Mouse (Mus musculus): ENCODE data around the gene Med12l. TPM values are rescaled to one million over a fixed set of nuclear protein-coding genes. Genes with fewer than 3 reads are reported as not detected.

The Med12l gene
- total RNA-seq, 2 experiments from 2014 or later, result 0.27 to 0.45 TPM

DNA sequence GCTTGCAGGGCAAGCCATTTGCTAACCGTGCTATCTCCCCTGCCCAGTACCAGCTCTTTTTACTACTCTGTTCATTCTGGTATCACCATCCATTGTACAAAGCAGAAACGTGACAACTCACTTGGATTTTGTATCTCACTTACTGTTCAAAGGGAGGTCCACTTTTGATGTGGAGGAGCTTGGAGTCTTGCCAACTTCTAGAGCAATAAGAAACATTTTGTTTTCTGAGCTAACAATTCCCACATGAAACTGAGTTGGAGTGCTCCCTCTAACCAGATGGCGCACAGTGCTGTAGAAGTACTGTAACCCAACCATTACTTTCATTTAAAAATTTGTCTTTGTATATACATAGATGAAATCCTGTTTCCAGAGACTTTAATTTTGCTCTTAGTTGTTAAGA is 225.3 kb downstream of the Med12l start:
- no peak for DNase-seq (ENCODE audit: low spot score)

DNA sequence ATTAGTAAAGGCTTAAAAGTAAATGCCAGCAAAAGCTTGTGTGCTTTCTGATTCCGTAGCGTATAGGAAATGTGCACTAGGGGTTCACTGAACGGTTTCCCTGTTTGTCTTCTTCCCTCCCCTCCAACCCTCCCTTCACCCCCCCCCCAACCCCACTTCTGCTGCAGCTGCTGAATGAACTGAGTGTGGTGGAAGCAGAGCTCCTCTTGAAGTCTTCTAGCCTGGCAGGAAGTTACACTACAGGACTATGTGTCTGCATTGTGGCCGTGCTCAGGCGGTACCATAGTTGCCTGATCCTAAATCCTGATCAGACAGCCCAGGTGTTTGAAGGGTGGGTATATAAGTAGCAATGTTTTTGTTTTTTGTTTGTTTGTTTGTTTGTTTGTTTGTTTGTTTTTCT is 229.3 kb downstream of the Med12l start:
- no peak for DNase-seq (ENCODE audit: low spot score)

DNA sequence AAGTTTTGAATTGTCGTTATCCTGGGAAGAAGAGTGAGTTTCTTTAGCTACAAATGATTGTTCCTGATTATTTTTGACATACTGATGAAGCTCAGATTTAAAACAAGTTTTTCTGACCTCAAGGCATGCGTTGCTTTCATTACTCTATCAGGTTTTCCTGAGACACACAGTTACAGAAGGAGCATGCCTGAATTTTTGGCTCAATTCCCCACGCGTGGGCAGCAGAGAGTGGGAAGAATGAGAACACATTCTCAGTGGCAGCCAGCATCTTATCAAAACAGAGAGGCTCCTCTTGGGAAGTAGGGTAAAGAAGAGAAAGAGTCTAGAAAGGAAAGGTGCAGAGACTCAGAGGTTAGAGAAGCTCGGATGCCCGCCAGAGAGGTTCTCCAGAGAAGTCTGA is 237.8 kb downstream of the Med12l start:
- no peak for DNase-seq (ENCODE audit: low spot score)

DNA sequence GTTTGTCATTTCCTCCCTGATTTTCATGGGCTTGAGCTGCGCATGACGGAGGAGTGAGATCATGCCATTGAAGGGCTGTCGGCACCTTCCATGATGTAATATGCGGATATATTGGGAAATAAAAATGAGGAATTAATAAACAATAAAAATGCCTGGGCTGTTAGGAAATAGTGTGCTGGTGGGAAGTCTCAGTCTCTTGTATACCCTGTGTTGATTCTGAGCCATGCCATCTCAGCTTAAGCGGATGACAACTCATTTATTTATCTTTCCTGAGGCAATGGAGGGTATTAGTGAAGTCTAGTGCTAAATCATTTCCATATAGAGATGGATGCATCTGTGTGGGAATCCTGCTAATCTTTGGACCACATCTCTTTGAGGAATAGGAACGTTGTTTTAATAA is 242.4 kb downstream of the Med12l start:
- DNase-seq (ENCODE audit: low spot score), result no peak

DNA sequence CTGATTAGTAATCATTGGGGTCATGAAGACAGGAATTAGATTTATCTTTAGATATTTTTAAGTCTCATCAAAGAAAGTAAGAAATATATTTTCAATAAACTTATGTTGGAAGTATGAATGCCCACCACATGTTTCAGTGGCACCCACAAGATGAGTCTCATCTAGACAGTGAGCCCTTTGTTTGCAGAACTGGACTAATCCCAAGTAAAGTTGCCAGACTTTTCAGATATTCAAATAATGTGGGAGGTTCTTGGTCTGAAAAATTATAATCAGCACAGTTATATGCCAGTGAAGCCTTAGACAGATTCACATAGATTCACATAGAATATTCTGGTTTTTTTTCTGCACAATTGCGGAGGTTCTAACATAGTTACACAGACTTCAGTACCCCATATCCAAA is 244.8 kb downstream of the Med12l start:
- DNase-seq (ENCODE audit: low spot score), result no peak

DNA sequence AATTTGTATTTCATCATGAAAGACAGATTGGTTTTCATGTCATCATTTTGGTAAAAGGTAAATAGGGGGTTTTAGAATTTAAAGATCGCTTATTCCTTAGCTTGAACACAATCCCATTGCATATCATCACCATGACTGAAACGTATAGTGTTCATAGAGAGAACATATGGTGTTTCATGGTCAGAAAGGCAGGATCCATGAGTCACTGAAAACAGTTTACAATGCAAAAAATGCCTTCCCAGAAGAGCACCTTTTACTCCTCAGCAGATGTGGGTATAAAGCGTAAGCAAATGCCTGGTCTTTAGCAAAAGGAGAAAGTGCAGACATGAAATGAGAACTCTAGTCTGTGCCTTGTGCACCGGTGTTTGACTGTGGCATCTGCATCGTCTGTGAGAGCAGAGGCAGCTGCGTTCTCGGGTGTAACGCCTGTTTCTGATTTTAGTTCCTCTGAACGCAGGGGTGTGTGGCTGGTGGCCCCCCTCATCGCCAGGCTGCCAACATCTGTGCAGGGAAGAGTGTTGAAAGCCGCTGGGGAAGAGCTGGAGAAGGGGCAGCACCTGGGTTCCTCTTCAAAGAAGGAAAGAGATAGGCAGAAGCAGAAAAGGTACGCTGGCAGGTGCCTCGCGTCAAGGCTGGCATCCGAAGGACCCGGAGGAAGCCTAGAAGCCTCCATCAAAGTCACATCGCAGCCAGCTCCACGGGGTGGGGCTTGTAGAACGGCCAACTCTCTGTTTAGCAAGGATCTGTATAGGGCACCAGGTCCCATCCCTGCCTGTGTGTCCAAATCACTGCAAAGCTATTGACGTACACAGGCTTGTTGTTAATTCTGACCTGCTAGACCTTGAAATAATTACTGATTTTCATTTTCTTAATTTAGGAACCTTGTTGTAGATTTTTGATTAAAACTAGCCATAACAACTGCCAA is 252.4 kb downstream of the Med12l start:
- no peak for DNase-seq (ENCODE audit: low spot score)

DNA sequence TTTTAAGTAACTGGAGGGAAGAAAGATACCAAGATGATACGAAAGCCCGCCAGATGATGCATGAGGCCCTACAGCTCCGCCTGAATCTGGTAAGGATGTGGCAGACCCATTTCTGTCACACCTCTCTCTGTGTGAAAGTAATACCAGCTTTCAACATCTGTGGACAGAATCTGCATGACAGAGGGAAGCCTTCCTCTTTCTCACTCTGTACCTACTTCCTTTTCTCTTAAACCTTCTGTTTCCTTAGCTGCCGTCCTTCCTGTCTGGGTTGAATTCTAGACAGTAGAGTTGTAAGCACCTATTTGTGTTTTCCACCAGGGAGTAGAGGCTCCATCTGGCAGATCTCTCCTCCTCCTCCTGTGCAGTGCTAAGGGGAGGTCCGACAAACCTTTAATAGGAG is 255.1 kb downstream of the Med12l start:
- DNase-seq (ENCODE audit: low spot score), result no peak

DNA sequence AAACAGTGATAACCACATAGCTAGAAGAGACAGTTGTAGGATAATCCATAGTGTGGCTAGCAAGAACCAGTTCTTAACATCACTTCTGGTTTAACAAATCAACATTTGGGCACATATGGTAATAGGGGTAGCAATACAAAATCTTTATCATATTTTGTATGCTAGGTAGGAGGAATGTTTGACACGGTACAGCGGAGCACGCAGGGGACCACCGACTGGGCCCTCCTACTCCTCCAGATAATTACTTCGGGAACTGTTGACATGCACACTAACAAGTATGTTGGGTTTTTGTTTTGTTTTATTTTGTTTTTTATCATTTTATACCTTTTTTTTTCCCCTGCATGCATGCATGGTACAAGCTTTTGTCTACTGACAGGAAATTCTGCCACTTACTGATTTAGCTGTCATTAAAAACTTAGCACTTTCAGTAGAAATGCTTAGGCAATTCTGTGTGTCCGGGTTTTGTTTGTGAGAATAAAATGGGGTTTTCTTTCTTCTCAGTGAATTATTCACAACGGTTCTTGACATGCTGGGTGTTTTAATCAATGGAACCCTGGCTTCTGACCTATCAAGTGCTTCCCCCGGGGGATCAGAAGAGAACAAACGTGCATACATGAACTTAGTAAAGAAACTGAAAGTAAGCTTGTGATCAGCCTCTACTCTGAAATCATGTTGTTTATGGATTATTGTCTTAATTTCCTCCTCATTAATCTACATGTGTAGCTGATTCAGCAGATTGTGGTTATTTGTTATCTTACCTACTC is 256.3 kb downstream of the Med12l start:
- no peak for DNase-seq (ENCODE audit: low spot score)

DNA sequence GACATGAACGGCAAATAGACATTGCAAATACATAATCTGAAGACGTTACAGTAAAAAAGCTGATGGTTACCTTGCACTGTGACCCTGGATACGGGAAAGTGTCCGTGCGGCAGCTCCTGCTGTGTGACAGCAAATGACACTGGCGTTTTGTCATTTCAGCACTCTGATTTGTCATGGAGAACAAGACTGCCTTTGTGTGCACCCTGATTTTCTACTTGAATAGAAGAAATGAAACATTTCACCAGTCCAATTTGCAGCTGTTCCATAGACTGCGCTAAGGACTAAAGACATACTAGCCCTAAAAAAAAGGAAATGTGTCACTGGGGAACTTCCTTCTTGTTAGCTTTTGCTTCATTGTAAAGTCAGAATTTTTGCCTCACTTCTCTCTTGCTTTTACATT is 257.1 kb downstream of the Med12l start, which contains the start of gene P2ry12:
Gene P2ry12, minus strand, starts transcription at position 168 of the 400 bp plus-strand sequence.
- DNase-seq (ENCODE audit: low spot score), result no peak

DNA sequence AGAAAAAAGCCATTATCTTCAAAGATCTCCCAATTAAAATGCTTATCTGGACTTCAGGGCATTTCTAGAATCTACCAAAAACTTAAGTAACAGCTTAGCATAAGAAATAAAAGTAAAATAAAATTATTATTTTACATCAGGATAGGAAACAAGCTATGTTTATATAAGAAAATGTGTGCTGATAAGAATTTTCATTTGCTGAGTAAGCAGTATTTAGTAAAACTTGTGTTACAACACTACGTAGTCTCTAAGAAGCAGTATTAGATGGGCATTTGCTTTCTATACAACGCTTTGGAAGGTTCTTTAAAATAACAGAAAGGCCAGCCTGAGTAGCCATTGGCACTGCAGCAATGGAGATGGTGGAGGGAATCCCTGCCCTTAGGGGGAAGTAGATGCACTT is 257.8 kb downstream of the Med12l start:
- no peak for DNase-seq (ENCODE audit: low spot score)

DNA sequence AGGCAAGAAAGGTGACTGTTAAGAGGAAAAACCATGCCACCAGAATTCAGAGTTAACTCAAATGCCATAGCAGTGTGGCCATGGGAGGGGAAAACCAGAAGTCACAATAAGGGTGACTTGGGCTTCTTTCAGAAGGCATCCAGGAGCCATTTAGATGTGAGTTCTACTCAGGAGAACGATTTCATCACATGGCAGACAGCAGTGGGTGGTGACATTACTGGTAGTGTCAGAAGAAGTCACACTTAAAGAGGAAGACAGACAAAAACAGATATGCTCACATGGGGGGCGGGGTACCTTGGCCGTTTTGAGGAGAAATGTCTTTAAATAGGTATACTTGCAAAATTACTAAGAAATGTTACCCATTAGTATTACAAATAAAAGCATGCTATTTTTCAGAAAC is 258.4 kb downstream of the Med12l start:
- no peak for DNase-seq (ENCODE audit: low spot score)

DNA sequence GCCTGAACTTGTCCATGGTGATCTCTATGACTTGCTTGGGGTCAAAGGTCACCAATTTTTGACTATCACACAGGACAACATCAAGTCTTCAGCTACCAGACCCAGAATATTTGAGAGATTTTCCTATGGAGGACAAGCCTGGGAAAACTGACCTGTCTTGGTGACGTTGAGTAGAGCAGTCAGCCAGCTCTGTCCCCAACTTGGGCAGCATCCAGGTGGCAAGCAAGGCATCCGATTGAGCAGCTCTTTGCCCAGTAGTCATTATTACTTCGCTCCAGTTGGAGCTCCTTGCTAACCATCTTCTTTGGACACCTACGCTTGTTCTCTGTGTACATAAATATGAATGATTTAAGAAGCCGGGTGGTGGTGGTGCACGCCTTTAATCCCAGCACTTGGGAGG is 265.2 kb downstream of the Med12l start:
- no peak for DNase-seq (ENCODE audit: low spot score)

DNA sequence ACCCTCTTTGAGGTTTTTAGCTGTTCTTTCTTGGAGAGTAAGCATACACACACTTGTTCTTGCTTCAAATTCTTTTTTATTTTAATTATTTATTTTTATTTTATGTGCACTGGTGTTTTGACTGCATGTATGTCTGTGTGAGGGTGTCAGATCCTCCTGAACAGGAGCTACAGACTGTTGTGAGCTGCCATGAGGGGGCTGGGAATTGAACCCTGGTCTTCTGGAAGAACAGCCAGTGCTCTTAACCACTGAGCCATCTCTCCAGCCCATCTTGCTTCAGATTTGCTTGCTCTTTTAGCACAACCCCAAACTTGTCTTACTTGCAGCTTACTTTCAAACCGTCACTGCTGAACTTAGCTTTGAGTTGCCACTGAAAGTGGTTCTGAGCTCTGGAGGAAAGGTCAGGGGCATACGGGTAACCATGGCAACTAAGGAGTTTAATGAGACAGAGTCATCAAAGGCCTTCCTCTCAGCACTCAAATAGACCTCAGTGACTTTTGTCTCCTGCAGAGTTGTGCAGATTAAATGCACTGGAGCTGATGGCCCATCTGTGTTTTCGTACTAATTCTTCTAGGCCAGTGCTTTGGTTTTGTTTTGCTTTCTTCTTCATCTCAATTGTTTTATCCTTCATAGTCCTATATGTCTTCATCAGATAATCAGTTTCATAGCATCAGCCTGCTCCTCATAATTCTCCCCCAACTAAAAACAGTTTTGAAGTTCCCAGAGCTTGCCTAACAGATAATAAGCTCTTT is 272.1 kb downstream of the Med12l start:
- DNase-seq (ENCODE audit: low spot score), result no peak

DNA sequence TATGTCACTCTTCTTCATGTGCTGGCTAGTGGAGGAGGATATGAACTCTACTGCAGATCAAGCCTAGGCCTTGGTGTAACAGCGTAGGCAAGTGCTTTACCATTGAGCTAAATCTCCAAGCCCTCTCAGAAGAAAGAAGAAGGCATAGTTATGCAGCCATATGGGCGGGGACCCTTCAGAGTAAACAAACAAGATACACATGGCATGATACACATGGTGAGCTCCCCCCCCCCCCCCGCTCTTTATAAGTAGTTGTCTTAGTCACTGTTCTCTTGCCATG is 272.6 kb downstream of the Med12l start:
- no peak for DNase-seq (ENCODE audit: low spot score)

DNA sequence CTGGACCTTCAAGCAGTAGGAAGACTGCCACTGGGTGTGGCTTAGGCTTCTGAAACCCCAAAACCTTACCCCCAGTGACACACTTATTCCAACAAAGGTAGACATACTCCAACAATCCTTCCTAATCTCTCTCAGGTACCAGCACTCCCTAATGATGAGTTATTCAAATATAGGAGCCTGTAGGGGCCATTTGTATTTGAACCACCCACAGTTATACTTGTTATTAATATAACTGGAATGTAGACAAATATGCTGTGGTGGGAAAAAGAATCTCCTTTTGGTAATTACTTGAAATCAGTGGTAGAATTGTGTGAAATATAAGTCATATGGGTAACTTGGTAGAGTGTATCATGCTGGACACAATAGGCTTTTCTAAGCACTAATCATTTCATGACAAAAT is 273.0 kb downstream of the Med12l start:
- no peak for DNase-seq (ENCODE audit: low spot score)

DNA sequence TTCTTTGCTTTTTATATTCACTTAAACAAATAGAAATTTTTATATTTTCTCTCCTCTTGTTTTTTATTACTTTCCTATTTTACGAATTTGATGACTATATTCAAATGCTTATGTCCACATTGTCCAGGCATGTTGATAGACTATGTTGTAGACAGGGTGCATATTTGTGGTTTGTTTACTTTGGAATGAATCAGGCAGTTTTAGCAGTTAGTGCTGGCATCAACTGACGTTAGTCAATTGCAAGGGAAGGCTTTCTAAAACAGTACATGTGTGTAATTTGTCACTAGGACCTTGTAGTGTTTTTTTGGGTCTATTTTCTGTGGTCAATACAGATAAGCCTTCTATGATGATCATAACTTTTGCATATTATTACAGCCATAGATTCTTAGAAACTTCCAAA is 284.9 kb downstream of the Med12l start:
- no peak for DNase-seq (ENCODE audit: low spot score)

DNA sequence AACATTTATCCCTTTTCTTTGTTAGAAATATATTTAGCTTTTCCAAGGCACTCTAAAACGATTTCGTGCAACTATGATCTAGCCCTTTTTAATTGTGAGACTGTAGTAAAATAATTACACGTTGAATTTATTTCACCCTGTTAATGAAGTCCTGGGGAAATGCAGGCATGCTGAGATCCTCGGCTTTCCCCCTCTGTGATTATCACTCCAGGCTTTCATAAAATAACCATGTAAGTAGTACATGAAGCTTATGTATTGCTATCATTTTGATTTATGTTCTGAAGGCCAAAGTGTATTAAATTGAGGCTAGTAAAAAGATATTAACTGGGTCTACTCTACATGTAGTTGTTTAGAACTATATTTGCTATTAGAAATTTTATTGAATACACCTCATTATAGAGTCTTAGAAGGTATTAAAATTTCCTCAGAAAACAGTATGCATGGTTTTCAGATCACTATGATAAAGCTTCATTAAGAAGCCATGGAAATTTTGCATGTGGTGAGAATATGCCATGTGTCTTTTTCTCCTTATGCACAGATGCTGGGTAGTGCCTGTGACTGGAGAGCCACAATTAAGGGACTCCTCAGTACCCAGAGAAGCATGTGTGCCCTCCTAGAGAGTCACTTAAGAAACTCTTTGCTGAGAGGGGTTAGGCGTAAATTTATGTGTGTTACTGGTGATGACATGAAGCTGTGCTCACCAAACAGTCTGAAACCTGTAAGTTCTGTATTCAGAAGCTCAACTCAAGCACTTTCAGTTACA is 288.0 kb downstream of the Med12l start:
- DNase-seq (ENCODE audit: low spot score), result no peak

DNA sequence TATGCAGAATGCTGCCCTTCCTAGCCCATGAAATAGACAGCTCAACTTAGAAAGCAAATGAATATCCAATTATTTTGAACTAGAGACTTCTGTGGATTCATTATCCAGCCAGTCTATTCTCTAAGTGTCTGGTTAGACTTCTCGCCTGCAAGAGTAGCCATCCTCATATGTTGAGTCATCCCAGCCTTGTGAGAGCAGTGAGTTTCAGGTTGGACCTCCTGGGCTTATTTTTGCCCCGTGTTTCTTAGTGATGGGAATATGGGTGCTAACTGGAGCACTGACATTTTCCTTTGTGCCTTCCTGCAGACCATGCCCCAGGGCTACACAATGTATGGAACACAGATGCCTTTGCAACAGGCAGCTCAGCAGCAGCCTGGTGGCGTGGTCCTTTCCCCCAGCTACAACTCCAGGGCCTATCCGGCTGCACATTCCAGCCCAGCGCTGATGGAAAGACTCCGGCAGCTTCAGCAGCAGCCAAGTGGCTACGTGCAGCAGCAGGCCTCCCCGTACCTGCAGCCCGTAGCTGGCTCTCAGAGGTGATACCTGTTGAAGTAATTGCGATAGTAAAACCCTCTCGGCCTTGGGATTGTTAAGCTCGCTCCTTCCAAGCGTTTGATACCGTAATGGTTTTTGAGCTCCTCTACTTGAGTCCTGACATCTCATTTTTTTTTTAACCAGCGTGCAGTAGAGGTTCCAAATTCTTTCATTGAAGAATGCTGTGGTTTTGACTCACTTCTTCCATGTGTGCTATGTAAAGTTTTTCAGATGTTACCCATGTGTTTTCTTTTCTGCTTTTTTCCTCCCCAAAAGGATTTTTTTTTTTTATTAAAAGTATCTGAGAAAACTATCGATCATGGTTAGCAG is 290.3 kb downstream of the Med12l start:
- DNase-seq (ENCODE audit: low spot score), result no peak

DNA sequence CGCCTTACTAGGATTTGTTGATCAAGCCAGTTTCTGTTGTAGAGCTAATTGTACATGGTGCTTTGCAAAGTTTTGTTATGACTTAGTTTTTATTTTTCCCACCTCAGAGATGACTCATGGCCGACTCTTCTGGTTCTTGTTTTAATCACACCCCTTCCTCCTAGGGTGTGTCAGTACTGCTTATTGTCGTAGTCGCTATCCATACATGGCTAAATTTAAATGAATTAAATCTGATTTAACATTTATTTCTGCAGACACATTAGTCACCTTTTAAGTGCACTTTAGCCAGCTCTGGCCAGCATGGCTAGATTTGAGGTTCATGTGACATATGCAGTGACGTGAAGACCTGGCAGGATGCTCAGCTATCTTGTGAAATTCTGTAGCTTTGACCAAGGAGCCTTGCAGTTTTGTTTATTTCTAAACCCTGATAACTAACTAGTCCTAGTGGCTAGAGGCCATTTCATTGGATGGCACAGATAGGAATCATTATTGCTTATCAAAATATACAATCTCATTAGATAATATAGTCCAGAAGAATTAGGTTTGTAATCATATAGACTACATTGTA is 291.0 kb downstream of the Med12l start:
- DNase-seq (ENCODE audit: low spot score), result no peak

DNA sequence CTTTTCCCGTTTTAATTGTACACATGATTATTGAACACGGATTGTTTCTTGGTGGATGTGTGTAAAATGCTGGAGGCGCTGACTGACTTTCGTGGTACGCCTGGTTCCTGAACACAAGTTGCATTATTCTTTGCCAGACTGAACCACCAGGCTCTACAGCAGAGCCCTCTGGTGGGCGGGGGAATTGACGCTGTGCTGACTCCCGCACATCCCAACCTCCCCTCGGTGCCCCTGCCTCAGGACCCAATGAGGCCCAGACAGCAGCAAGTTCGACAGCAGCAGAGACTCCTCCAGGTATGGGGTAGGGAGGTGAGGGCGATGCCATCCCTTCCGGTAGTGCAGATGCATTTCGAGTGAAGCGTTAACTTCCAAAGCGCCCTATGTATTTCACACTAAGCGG is 292.0 kb downstream of the Med12l start:
- DNase-seq (ENCODE audit: low spot score), result no peak
